Mouse (Mus musculus) testis, adult 2 months (tissue): ENCODE measurements around the gene Cd200r4.

ENCODE experiments used
- CTCF ChIP-seq: fragments of 200-500 bp; IDR thresholded peaks from 2 replicates; pipeline ENCODE4 v1.5.1; 2012; ENCODE audit warnings: low read depth, mild to moderate bottlenecking, inconsistent platforms, low read length, moderate library complexity; ENCODE audit not compliant: control insufficient read depth, insufficient read depth, insufficient replicate concordance
- POLR2A ChIP-seq: fragments of 200-500 bp; IDR thresholded peaks from 2 replicates; pipeline ENCODE4 v1.6.1; 2012; ENCODE audit warnings: low read depth, mild to moderate bottlenecking, inconsistent platforms, low read length, moderate library complexity; ENCODE audit not compliant: control insufficient read depth

- TF ChIP-seq CTCF (no peak), POLR2A (no peak)
These were observed 5.6 kb upstream of the Cd200r4 start for GRCm38 (mm10) chr16:44805976-44806375.
